Mouse (Mus musculus) ES-E14 (cell line): ENCODE data around the gene Olfr434. TPM values are rescaled to one million over a fixed set of nuclear protein-coding genes. Genes with fewer than 3 reads are reported as not detected.
A peak's percentile ranks its signal among the peaks of the same experiment; 100 is the strongest.

Source experiments
- DNase-seq: peaks from one replicate; pipeline ENCODE4 v3.0.0-alpha.2; 2013; ENCODE audit warnings: low read depth, low spot score
- H3K27ac ChIP-seq: 2 replicates; pipeline ENCODE4 v1.5.1; 2012; ENCODE audit warnings: low read depth, mild to moderate bottlenecking, low read length, moderate library complexity, mixed read lengths; ENCODE audit not compliant: poor library complexity, insufficient read depth, severe bottlenecking
- H3K36me3 ChIP-seq: 2 replicates; pipeline ENCODE4 v1.6.1; 2012; ENCODE audit warnings: mild to moderate bottlenecking, low read length, moderate library complexity, mixed read lengths; ENCODE audit not compliant: control insufficient read depth, poor library complexity, insufficient read depth, severe bottlenecking
- H3K4me1 ChIP-seq, 2 experiments: fragments of 150-350 bp in 1 of 2; sonication (generic) in 1 of 2; 2 replicates each; pipeline ENCODE4 v1.6.1; 2012; ENCODE audit warnings: low read length in 2 of 2, mild to moderate bottlenecking in 1 of 2, mixed read lengths in 1 of 2; ENCODE audit not compliant: control insufficient read depth in 2 of 2, insufficient read depth in 2 of 2, poor library complexity in 1 of 2
- H3K4me3 ChIP-seq, 2 experiments: fragments of 150-350 bp in 1 of 2; sonication (generic) in 1 of 2; 2 replicates each; pipeline ENCODE4 v1.5.1; 2012; ENCODE audit warnings: low read length in 2 of 2, low read depth in 1 of 2, mild to moderate bottlenecking in 1 of 2, mixed read lengths in 1 of 2; ENCODE audit not compliant: insufficient read depth in 1 of 2, poor library complexity in 1 of 2, severe bottlenecking in 1 of 2
- H3K9ac ChIP-seq: 2 replicates; pipeline ENCODE4 v1.6.1; 2012; ENCODE audit warnings: low read depth, mild to moderate bottlenecking, low read length, mixed read lengths; ENCODE audit not compliant: poor library complexity, insufficient read depth, severe bottlenecking
- H3K9me3 ChIP-seq: fragments of 150-350 bp; sonication (generic); 2 replicates; pipeline ENCODE4 v1.6.1; 2012; ENCODE audit warnings: low read depth, mild to moderate bottlenecking, low read length; ENCODE audit not compliant: control insufficient read depth, insufficient read depth
- CHD2 ChIP-seq: IDR thresholded peaks from 2 replicates; pipeline ENCODE4 v1.6.1; 2014; ENCODE audit warnings: mild to moderate bottlenecking, low read depth, low read length, inconsistent platforms
- HCFC1 ChIP-seq: IDR thresholded peaks from 2 replicates; pipeline ENCODE4 v1.6.1; 2012; ENCODE audit warnings: low read length, inconsistent platforms, borderline replicate concordance; ENCODE audit not compliant: insufficient read depth
- MAFK ChIP-seq: IDR thresholded peaks from 2 replicates; pipeline ENCODE4 v1.6.1; 2014; ENCODE audit warnings: mild to moderate bottlenecking, low read depth, low read length, inconsistent platforms; ENCODE audit not compliant: insufficient read depth
- ZC3H11A ChIP-seq: IDR thresholded peaks from 2 replicates; pipeline ENCODE4 v1.6.1; 2012; ENCODE audit warnings: low read depth, mild to moderate bottlenecking, inconsistent platforms, low read length, borderline replicate concordance
- ZNF384 ChIP-seq: IDR thresholded peaks from 2 replicates; pipeline ENCODE4 v1.6.1; 2012; ENCODE audit warnings: low read depth, low read length, inconsistent platforms
- in situ Hi-C, 2 experiments: fragments of 600-800 bp; cut with MboI; formaldehyde crosslinking; loops; one replicate each; pipeline ENCODE4 v1.15.1; 2025; ENCODE audit warnings: low sequenced_read_pairs in 2 of 2, inconsistent platforms in 1 of 2; ENCODE audit not compliant: unreplicated experiment in 2 of 2
- total RNA-seq: library from RNA; depleted of rRNA; stranded (reverse); fragments of 300-350 nt; gene quantifications from 2 replicates; pipeline ENCODE4 v1.2.3, GENCODE M21; 2012

Gene Olfr434
- total RNA-seq, 1 experiment: not detected

DNA sequence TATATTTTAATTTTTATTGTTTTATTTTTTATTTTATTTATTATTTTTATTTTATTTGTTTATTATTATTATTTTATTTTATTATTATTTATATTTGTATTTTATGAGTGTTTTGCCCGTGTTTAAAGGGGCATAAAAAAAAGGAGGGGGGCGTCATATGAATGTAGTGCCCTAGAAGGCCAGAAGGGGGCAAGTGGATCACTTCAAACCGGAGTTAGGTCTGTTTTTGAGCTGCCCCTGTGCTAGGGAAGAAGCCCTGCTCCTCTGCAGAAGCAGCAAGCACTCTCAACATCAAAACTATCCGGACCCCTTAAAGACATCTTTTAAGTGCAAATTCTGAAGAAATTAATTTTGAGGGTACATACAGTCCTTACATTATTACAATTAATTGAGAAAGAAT, 29.2 kb downstream of the Olfr434 start:
- in situ Hi-C loops: no loop called here
- no peaks in the 10 kb centered on the region for H3K36me3 ChIP-seq
- no peak overlapping the region for H3K4me3 ChIP-seq
- TF ChIP-seq ZNF384 (peak; percentile 14; the same call in 1 of the 2 replicates), ZC3H11A (no peak)
- DNase-seq: no peak
- H3K27ac ChIP-seq: no peak overlapping the region
- H3K9me3 ChIP-seq: no peaks in the 10 kb centered on the region
- H3K4me1 ChIP-seq: no peaks in the 10 kb centered on the region
- no peak overlapping the region for H3K9ac ChIP-seq

DNA sequence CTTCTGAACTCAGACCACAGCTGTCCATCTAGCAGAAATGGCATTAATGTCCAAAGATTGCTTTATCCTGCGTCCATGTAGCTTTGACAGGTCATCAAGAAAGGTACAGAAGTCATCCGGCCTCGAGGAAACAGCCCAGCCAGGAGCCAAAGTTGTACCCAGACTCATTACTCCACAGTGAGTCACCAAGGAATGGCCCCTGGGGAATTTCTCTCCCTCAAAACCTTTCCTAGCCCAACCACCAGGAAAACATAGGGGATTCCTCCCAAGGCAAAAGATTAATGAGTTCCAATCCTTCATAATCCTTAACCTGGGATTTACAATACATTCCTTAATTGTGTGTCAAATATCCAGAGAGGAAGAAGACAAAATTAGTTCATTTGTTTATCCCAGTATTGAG, 34.6 kb downstream of the Olfr434 start:
- H3K4me1 ChIP-seq: no peaks in the 10 kb centered on the region
- no peak overlapping the region for H3K9ac ChIP-seq
- no peak for TF ChIP-seq MAFK
- no peak for TF ChIP-seq ZNF384
- no peak for TF ChIP-seq ZC3H11A
- no peak for TF ChIP-seq CHD2
- TF ChIP-seq HCFC1: no peak
- in situ Hi-C loops: no loop called here
- DNase-seq: no peak
- H3K36me3 ChIP-seq: no peaks in the 10 kb centered on the region
- no peak overlapping the region for H3K27ac ChIP-seq
- no peaks in the 10 kb centered on the region for H3K9me3 ChIP-seq
- H3K4me3 ChIP-seq: no peak overlapping the region

DNA sequence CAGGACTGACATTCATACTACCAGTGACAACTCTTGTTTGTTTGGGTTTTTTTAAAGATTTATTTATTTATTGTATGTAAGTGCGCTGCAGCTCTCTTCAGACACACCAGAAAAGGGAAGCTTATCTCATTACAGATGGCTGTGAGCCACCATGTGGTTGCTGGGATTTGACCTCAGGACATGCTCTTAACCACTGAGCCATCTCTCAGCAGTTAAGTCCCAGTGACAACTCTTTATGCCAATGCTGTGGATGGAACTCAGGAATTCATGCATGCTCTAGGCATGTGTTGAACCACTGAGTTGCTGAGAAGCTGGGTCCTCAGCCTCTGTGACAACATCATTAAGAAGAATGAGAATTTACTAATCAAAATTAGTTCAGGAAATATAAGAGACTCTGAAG, 40.2 kb downstream of the Olfr434 start:
- Histone ChIP-seq H3K9me3 (no peaks in the 10 kb centered on the region), H3K9ac (no peak overlapping the region), H3K4me3 (no peak overlapping the region), H3K4me1 (no peaks in the 10 kb centered on the region), H3K27ac (no peak overlapping the region), H3K36me3 (no peaks in the 10 kb centered on the region)
- in situ Hi-C loops: no loop called here
- DNase-seq: no peak
- TF ChIP-seq HCFC1: no peak
- TF ChIP-seq MAFK: no peak
- TF ChIP-seq ZC3H11A: no peak
- TF ChIP-seq CHD2: no peak
- no peak for TF ChIP-seq ZNF384

DNA sequence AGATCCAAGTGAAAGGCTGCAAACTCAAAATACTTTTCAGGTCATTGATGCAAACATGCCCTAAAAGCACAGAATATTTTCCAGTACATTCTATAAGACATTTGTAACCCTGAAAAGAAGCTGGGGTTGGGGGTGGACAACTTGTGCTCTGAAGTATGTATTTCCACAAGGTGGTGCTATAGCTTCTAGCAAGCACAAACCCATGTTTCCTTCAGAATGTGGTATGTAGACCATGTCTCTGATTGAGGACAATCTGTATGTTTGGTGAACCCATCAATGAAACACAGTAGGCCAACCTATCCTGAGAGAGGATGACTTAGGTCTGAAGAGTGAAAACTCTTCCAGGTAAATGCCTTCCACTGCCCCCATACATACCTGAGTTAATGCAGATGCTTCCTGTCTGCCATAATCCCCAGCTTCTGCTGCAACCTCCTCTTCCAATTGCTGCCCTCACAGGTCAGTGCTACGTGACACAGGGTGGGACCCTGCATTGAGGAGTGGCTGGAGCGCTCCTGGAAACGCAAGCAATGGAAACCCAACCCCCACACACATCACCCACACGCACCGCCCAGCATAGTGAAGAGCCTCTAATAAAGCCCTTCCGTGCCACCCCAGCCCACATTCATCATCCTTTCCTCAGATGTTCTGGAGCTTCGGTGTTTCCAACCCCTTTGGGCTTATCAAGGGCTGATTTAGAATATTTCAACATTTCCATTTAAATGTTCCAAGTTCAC, 41.5 kb downstream of the Olfr434 start:
- Histone ChIP-seq H3K27ac (no peak overlapping the region), H3K4me1 (no peaks in the 10 kb centered on the region), H3K9ac (no peak overlapping the region), H3K9me3 (no peaks in the 10 kb centered on the region), H3K4me3 (no peak overlapping the region), H3K36me3 (no peaks in the 10 kb centered on the region)
- DNase-seq: no peak
- TF ChIP-seq ZC3H11A: peak; percentile 33; the same call in 1 of the 2 replicates
- TF ChIP-seq ZNF384: no peak
- TF ChIP-seq HCFC1: no peak
- no peak for TF ChIP-seq MAFK
- no peak for TF ChIP-seq CHD2
- in situ Hi-C loops: no loop called here

DNA sequence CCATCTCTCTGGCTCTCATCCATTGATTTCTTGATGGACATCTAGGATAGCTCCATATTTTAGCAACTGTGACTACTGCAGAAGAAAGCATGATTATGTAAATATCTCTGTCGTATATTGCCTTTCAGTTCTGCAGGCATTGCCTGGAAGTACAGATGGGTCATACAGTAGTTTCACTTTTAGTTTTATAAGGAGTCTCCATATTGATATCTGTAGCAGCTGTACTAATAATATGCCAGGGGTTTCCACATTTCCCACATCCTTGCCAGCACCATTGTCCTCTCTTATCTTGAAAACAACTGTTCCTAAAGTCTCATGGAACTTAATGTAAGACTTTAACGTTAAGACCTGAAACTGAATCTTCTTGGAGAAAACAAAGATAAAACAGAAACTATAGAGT, 47.9 kb downstream of the Olfr434 start:
- Histone ChIP-seq H3K36me3 (no peaks in the 10 kb centered on the region), H3K4me1 (no peaks in the 10 kb centered on the region), H3K27ac (no peak overlapping the region), H3K9ac (no peak overlapping the region), H3K9me3 (no peaks in the 10 kb centered on the region), H3K4me3 (no peak overlapping the region)
- TF ChIP-seq ZNF384 (no peak), MAFK (no peak), CHD2 (no peak), ZC3H11A (no peak), HCFC1 (no peak)
- no peak for DNase-seq
- in situ Hi-C loops: no loop called here
